Mouse (Mus musculus) midbrain, postnatal 0 days (tissue): ENCODE data around the gene Eloa. TPM values are rescaled to one million over a fixed set of nuclear protein-coding genes. Genes with fewer than 3 reads are reported as not detected.

Experiments
- ATAC-seq: fragments of 200-750 bp; cut with Nextera tagmentation; 2 replicates; pipeline ENCODE4 v1.8.0; 2017; ENCODE audit warnings: moderate number of reproducible peaks, mild to moderate bottlenecking, moderate TSS enrichment, moderate library complexity; ENCODE audit not compliant: low FRiP score
- DNase-seq: peaks from one replicate; pipeline ENCODE4 v3.0.0-alpha.2; 2015; ENCODE audit warnings: low spot score
- H3K27ac ChIP-seq: fragments of 300-500 bp; sonication (generic); 2 replicates; pipeline ENCODE4 v1.5.1; 2014; ENCODE audit warnings: low read depth, mild to moderate bottlenecking, low read length, mixed read lengths
- H3K27me3 ChIP-seq: fragments of 300-500 bp; sonication (generic); 2 replicates; pipeline ENCODE4 v1.6.1; 2014; ENCODE audit warnings: low read length, control low read depth, mixed read lengths; ENCODE audit not compliant: insufficient read depth
- H3K36me3 ChIP-seq: fragments of 300-500 bp; sonication (generic); 2 replicates; pipeline ENCODE4 v1.6.1; 2014; ENCODE audit warnings: low read length, control low read depth, mixed read lengths; ENCODE audit not compliant: insufficient read depth
- H3K4me1 ChIP-seq: fragments of 300-500 bp; sonication (generic); 2 replicates; pipeline ENCODE4 v1.6.1; 2014; ENCODE audit warnings: mild to moderate bottlenecking, control low read depth, antibody characterized with exemption, low read length, mixed read lengths; ENCODE audit not compliant: insufficient read depth
- H3K4me2 ChIP-seq: fragments of 300-500 bp; sonication (generic); 2 replicates; pipeline ENCODE4 v1.6.1; 2014; ENCODE audit warnings: low read depth, mild to moderate bottlenecking, low read length, mixed read lengths; ENCODE audit not compliant: poor library complexity, severe bottlenecking
- H3K4me3 ChIP-seq: fragments of 300-500 bp; sonication (generic); 2 replicates; pipeline ENCODE4 v1.5.1; 2014; ENCODE audit warnings: low read depth, mild to moderate bottlenecking, low read length, moderate library complexity
- H3K9ac ChIP-seq: fragments of 300-500 bp; sonication (generic); replicated peaks from 2 replicates; pipeline ENCODE4 v1.6.1; 2014; ENCODE audit warnings: mild to moderate bottlenecking, low read length, moderate library complexity, mixed read lengths; ENCODE audit not compliant: poor library complexity, severe bottlenecking
- H3K9me3 ChIP-seq: fragments of 300-500 bp; sonication (generic); 2 replicates; pipeline ENCODE4 v1.6.1; 2016; ENCODE audit warnings: low read length, control low read depth
- CTCF ChIP-seq: IDR thresholded peaks from 2 replicates; pipeline ENCODE4 v1.5.1; 2016; ENCODE audit warnings: antibody characterized with exemption, mild to moderate bottlenecking
- WGBS: fragments of 180-500 bp; shearing (Covaris S2); extraction: QIAGEN DNeasy Blood & Tissue Kit; methylation state at CpG from one replicate; pipeline ENCODE4 v1.1.7; 2014; 5-methylcytosine and 5-hydroxymethylcytosine counted together
- polyA plus RNA-seq: library from polyadenylated mRNA; unstranded; fragments of >200 nt; fragmentation: Nextera tagmentation; extraction: Ambion mirVana; gene quantifications from 2 replicates; pipeline ENCODE4 v1.2.1, GENCODE M21; 2015
- total RNA-seq: library from RNA; depleted of rRNA; stranded (reverse); fragments of >200 nt; gene quantifications from 2 replicates; pipeline ENCODE4 v1.2.3, GENCODE M21; 2014

The Eloa gene
- total and polyA plus RNA-seq, 2 experiments from 2014 or later, result 19.0 to 23.3 TPM

GRCm38 (mm10) chr4:135976146-135976545, 45.4 kb downstream of the Eloa start:
- DNase-seq, result no peak
- Histone ChIP-seq H3K27ac (no peak overlapping the region), H3K36me3 (peaks cover 38% of the 10 kb centered on the region), H3K4me3 (no peak overlapping the region), H3K4me2 (no peak overlapping the region), H3K9me3 (no peaks in the 10 kb centered on the region), H3K9ac (no peak overlapping the region), H3K27me3 (no peaks in the 10 kb centered on the region), H3K4me1 (peaks cover 6% of the 10 kb centered on the region; the same call in 1 of the 2 replicates)
- 91% methylated on average over 12 of the region's 12 CpGs for WGBS
- ATAC-seq, result no peak
- no peak for TF ChIP-seq CTCF

DNA sequence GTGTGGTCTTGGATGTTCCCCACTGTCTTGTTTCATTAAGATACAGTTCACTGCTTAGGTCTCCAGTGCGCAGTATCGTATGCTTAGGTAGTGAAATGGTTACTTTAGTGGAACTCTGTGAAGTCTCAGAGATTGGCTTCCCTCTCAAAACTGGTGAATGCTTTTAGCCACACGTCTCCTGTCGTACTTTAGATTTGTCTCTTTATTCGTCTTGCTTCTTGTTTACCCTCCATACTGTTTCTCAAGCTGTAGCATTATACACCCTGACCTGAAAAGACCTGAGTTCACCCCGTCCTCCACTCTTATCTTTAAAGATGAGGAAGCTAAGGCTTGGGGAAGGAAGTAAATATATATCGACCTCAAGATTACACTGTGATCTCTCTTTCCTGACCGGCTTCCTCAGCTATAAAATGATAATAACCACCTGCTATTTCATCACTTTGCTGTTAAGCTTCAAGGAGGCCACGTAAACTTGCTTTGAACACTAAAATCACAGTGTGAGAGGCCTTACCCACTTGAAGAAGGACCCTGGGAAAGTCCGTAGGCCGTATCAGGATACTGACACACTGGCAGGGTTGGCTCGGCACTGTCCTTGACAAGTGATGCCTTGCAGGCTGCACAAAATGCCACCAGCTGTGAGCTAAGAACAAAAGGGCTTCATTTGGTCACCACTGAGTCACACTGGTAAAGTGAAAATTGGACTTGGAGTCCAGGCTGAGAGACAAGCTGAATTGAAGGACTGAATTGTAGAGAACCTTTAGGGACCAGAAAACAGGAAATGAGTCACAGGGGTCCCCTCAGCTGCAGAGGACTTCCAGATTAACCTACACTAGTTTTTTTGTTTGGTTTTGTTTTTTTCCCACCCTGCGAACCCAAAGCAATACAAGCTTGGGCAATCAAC, 48.4 kb downstream of the Eloa start:
- WGBS, result 72% methylated on average over 13 of the region's 13 CpGs
- Histone ChIP-seq H3K4me3 (peak overlapping the region; percentile 98), H3K27ac (peak overlapping the region; percentile 76; the same call in 1 of the 2 replicates), H3K4me1 (peaks cover 8% of the 10 kb centered on the region; the same call in 1 of the 2 replicates), H3K9me3 (no peaks in the 10 kb centered on the region), H3K9ac (peak overlapping the region; percentile 95; the same call in 1 of the 2 replicates), H3K36me3 (peaks cover 47% of the 10 kb centered on the region), H3K4me2 (peak overlapping the region; percentile 93), H3K27me3 (no peaks in the 10 kb centered on the region)
- TF ChIP-seq CTCF, result no peak
- DNase-seq, result no peak
- peak; percentile 28; the same call in 1 of the 2 replicates for ATAC-seq

GRCm38 (mm10) chr4:135972556-135972906, 49.0 kb downstream of the Eloa start, which contains the start of gene Lypla2:
TSS of gene Lypla2 (minus strand) at chr4:135972626.
- Histone ChIP-seq H3K9me3 (no peaks in the 10 kb centered on the region), H3K27me3 (no peaks in the 10 kb centered on the region), H3K4me3 (peak within 1 kb of the TSS; percentile 98), H3K27ac (peak within 1 kb of the TSS; percentile 76), H3K9ac (peak within 1 kb of the TSS; percentile 95), H3K4me1 (peaks cover 8% of the 10 kb centered on the region; the same call in 1 of the 2 replicates), H3K36me3 (peaks cover 54% of the 10 kb centered on the region), H3K4me2 (peak within 1 kb of the TSS; percentile 93)
- peak; percentile 93 for DNase-seq
- TF ChIP-seq CTCF, result peak; percentile 44
- under 1% methylated on average over 18 of the region's 19 CpGs for WGBS
- ATAC-seq, result peak; percentile 78

DNA sequence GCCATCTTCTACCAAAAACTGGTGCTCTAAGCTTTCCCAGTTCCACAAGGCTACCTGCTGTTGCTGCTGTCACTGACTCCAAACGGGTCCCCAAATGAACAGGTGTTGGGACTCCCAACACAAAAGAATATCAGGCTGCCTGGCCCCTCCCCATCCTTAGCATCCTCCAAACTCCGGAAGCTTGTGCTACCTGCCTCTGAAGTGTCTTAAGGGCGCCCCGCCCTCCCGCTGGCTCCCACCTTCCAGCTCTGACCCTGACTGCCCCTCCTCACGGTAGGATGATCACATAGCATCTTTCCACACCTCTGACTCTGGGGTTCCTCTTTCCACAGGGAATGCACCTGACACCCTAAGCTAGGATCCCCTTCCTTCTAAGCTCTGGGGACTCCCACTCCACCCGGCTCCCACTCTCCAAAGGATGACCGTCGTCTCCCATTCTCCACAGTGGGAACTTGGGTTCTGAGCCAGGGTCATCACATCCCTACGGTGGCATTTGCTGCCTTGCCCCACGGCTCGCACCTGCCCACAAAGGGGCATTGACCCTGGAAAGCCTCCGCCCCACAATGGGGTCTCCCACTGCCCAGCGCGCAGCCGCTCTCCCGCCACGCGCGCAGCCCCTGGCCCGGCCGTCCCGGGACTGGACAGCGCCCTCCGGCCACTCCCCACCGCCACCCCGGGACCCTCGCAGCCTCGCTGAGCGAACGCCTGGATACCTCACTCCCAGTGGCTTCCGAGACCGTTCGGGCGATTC, 49.6 kb downstream of the Eloa start:
- no peaks in the 10 kb centered on the region for H3K27me3 ChIP-seq
- peak overlapping the region; percentile 93 for H3K4me2 ChIP-seq
- peak overlapping the region; percentile 95 for H3K9ac ChIP-seq
- no peaks in the 10 kb centered on the region for H3K9me3 ChIP-seq
- H3K36me3 ChIP-seq, result peaks cover 56% of the 10 kb centered on the region
- H3K4me3 ChIP-seq, result peak overlapping the region; percentile 98
- H3K27ac ChIP-seq, result peak overlapping the region; percentile 76
- no peak for DNase-seq
- ATAC-seq, result peak; percentile 25
- H3K4me1 ChIP-seq, result peaks cover 8% of the 10 kb centered on the region; the same call in 1 of the 2 replicates
- TF ChIP-seq CTCF, result no peak
- under 1% methylated on average over 33 of the region's 35 CpGs for WGBS

DNA sequence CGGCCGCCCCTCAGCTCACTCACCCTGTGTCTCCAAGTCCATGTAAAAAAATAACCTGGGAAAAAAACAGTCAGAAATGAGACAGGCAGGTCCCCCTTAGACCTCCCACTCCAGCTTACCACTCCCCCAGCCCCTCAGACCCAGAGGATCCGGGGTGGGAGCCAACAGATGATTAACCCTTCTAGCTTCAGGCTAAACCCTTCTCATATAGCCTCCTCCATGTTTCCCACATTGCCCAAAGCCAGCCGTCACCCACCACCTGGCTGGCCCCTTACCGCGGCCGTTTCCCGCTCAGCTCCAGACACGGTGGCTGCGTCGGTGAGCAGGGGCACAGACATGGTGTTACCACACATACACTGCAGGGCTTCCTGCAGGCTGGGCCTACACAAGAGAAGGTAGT, 51.0 kb downstream of the Eloa start:
- Histone ChIP-seq H3K4me1 (peaks cover 8% of the 10 kb centered on the region; the same call in 1 of the 2 replicates), H3K27me3 (no peaks in the 10 kb centered on the region), H3K4me2 (no peak overlapping the region), H3K9ac (no peak overlapping the region; the same call in 1 of the 2 replicates), H3K9me3 (no peaks in the 10 kb centered on the region), H3K27ac (no peak overlapping the region), H3K36me3 (peaks cover 49% of the 10 kb centered on the region), H3K4me3 (no peak overlapping the region)
- ATAC-seq (no peak), DNase-seq (no peak)
- TF ChIP-seq CTCF, result no peak
- WGBS, result 88% methylated on average over 11 of the region's 11 CpGs
